Mouse (Mus musculus): ENCODE results near the gene Chst8.

Chst8 gene

GRCm38 (mm10) chr7:34812531-34813111 is at the start of gene Chst8:
Gene Chst8, minus strand, starts transcription at chr7:34812711.
- peak; percentile 57 to 68 for DNase-seq

GRCm38 (mm10) chr7:34858291-34858690 is 45.8 kb upstream of the Chst8 start:
- peak; percentile 31 to 44 for DNase-seq

GRCm38 (mm10) chr7:34854781-34855352 is 42.4 kb upstream of the Chst8 start:
- no peak for DNase-seq

- DNase-seq = no peak
Measured at GRCm38 (mm10) chr7:34853393-34853792, 40.9 kb upstream of the Chst8 start.

- DNase-seq = peak; percentile 13 to 36
Measured at GRCm38 (mm10) chr7:34849660-34850059, 37.1 kb upstream of the Chst8 start.

GRCm38 (mm10) chr7:34848811-34849210 is 36.3 kb upstream of the Chst8 start:
- no peak for DNase-seq

GRCm38 (mm10) chr7:34847900-34848299 is 35.4 kb upstream of the Chst8 start:
- DNase-seq = no peak

GRCm38 (mm10) chr7:34847410-34847809 is 34.9 kb upstream of the Chst8 start:
- no peak for DNase-seq

GRCm38 (mm10) chr7:34838749-34839148 is 26.2 kb upstream of the Chst8 start:
- peak in 1 of 2 experiments; percentile 41 for DNase-seq

GRCm38 (mm10) chr7:34838231-34838630 is 25.7 kb upstream of the Chst8 start:
- DNase-seq = no peak

- peak in 1 of 2 experiments; percentile 27 for DNase-seq
Measured at GRCm38 (mm10) chr7:34826255-34826909, 13.9 kb upstream of the Chst8 start.

- no peak for DNase-seq
Measured at GRCm38 (mm10) chr7:34821587-34821986, 9.1 kb upstream of the Chst8 start.

- no peak for DNase-seq
Measured at GRCm38 (mm10) chr7:34820554-34820953, 8.0 kb upstream of the Chst8 start.

- DNase-seq = no peak
Measured at GRCm38 (mm10) chr7:34819796-34820195, 7.3 kb upstream of the Chst8 start.

GRCm38 (mm10) chr7:34818660-34819059 is 6.1 kb upstream of the Chst8 start:
- no peak for DNase-seq

- DNase-seq = peak; percentile 30 to 53
Measured at GRCm38 (mm10) chr7:34816981-34817380, 4.5 kb upstream of the Chst8 start.

GRCm38 (mm10) chr7:34814801-34815200 is 2.3 kb upstream of the Chst8 start:
- DNase-seq = no peak

GRCm38 (mm10) chr7:34811531-34812526 is 682 bp downstream of the Chst8 start:
- peak in 1 of 2 experiments; percentile 33 for DNase-seq

- DNase-seq = peak; percentile 18 to 19
Measured at GRCm38 (mm10) chr7:34811060-34811459, 1.5 kb downstream of the Chst8 start.

GRCm38 (mm10) chr7:34806307-34806706 is 6.2 kb downstream of the Chst8 start:
- peak; percentile 81 to 87 for DNase-seq

- DNase-seq = no peak
Measured at GRCm38 (mm10) chr7:34805691-34806205, 6.8 kb downstream of the Chst8 start.

GRCm38 (mm10) chr7:34805042-34805441 is 7.5 kb downstream of the Chst8 start:
- DNase-seq = no peak
